Mouse (Mus musculus): ENCODE data around the gene Map3k14. TPM values are rescaled to one million over a fixed set of nuclear protein-coding genes. Genes with fewer than 3 reads are reported as not detected.

Map3k14 gene
- polyA plus RNA-seq, 1 experiment = 8.6 TPM

- H3K27ac ChIP-seq (ENCODE audit: insufficient read depth, low read depth, low read length) = no peak overlapping the region
- H3K4me1 ChIP-seq (ENCODE audit: control insufficient read depth, insufficient read depth, low read length) = peaks cover 11% of the 10 kb centered on the region
- no peaks in the 10 kb centered on the region for H3K27me3 ChIP-seq (replicated peaks; ENCODE audit: control insufficient read depth, insufficient read depth, low read length)
- 44% methylated on average over 16 of the region's 16 CpGs for WGBS
- no peaks in the 10 kb centered on the region for H3K36me3 ChIP-seq (ENCODE audit: control insufficient read depth, insufficient read depth, low read length)
- no peak for TF ChIP-seq POLR2A (IDR thresholded peaks at IDR 0.05; ENCODE audit: low read depth, low read length)
- no peak for TF ChIP-seq CTCF (conservative IDR thresholded peaks at IDR 0.05; ENCODE audit: insufficient read depth, insufficient read length, low read depth, low read length)
- no peak overlapping the region for H3K4me3 ChIP-seq (ENCODE audit: insufficient read depth, low read depth, low read length)
- DNase-seq = peak; percentile 28
Observed at GRCm38 (mm10) chr11:103288291-103288963, 21.2 kb upstream of the Map3k14 start.

- Histone ChIP-seq H3K4me1 (ENCODE audit: control insufficient read depth, insufficient read depth, low read length) (0 out of 2 replicates have a peak, but pooled peaks cover 3% of the 10 kb centered on the region), H3K4me3 (ENCODE audit: insufficient read depth, low read depth, low read length) (no peak overlapping the region), H3K36me3 (ENCODE audit: control insufficient read depth, insufficient read depth, low read length) (no peaks in the 10 kb centered on the region), H3K27ac (ENCODE audit: insufficient read depth, low read depth, low read length) (no peak overlapping the region), H3K27me3 (replicated peaks; ENCODE audit: control insufficient read depth, insufficient read depth, low read length) (no peaks in the 10 kb centered on the region)
- 98% methylated on average over 5 of the region's 5 CpGs for WGBS
- DNase-seq = no peak
- no peak for TF ChIP-seq CTCF (conservative IDR thresholded peaks at IDR 0.05; ENCODE audit: insufficient read depth, insufficient read length, low read depth, low read length)
- no peak for TF ChIP-seq POLR2A (IDR thresholded peaks at IDR 0.05; ENCODE audit: low read depth, low read length)
Observed at GRCm38 (mm10) chr11:103286910-103287309, 19.6 kb upstream of the Map3k14 start.

- DNase-seq = peak; percentile 68
- no peak overlapping the region for H3K4me3 ChIP-seq (ENCODE audit: insufficient read depth, low read depth, low read length)
- TF ChIP-seq CTCF (conservative IDR thresholded peaks at IDR 0.05; ENCODE audit: insufficient read depth, insufficient read length, low read depth, low read length) (no peak), POLR2A (IDR thresholded peaks at IDR 0.05; ENCODE audit: low read depth, low read length) (no peak)
- no peaks in the 10 kb centered on the region for H3K36me3 ChIP-seq (ENCODE audit: control insufficient read depth, insufficient read depth, low read length)
- WGBS = 34% methylated on average over 6 of the region's 6 CpGs
- 0 out of 2 replicates have a peak, but pooled peaks cover 3% of the 10 kb centered on the region for H3K4me1 ChIP-seq (ENCODE audit: control insufficient read depth, insufficient read depth, low read length)
- no peaks in the 10 kb centered on the region for H3K27me3 ChIP-seq (replicated peaks; ENCODE audit: control insufficient read depth, insufficient read depth, low read length)
- H3K27ac ChIP-seq (ENCODE audit: insufficient read depth, low read depth, low read length) = peak overlapping the region; percentile 8
Observed at GRCm38 (mm10) chr11:103285951-103286350, 18.7 kb upstream of the Map3k14 start.

- WGBS = 82% methylated on average over 10 of the region's 10 CpGs
- H3K36me3 ChIP-seq (ENCODE audit: control insufficient read depth, insufficient read depth, low read length) = no peaks in the 10 kb centered on the region
- DNase-seq = no peak
- no peak overlapping the region for H3K4me3 ChIP-seq (ENCODE audit: insufficient read depth, low read depth, low read length)
- H3K27me3 ChIP-seq (replicated peaks; ENCODE audit: control insufficient read depth, insufficient read depth, low read length) = no peaks in the 10 kb centered on the region
- no peak for TF ChIP-seq CTCF (conservative IDR thresholded peaks at IDR 0.05; ENCODE audit: insufficient read depth, insufficient read length, low read depth, low read length)
- no peak for TF ChIP-seq POLR2A (IDR thresholded peaks at IDR 0.05; ENCODE audit: low read depth, low read length)
- no peak overlapping the region for H3K27ac ChIP-seq (ENCODE audit: insufficient read depth, low read depth, low read length)
- H3K4me1 ChIP-seq (ENCODE audit: control insufficient read depth, insufficient read depth, low read length) = 0 out of 2 replicates have a peak, but pooled peaks cover 3% of the 10 kb centered on the region
Observed at GRCm38 (mm10) chr11:103285276-103285675, 18.0 kb upstream of the Map3k14 start.

GRCm38 (mm10) chr11:103281784-103282183 is 14.5 kb upstream of the Map3k14 start:
- Histone ChIP-seq H3K27ac (ENCODE audit: insufficient read depth, low read depth, low read length) (no peak overlapping the region), H3K4me3 (ENCODE audit: insufficient read depth, low read depth, low read length) (no peak overlapping the region), H3K27me3 (replicated peaks; ENCODE audit: control insufficient read depth, insufficient read depth, low read length) (no peaks in the 10 kb centered on the region), H3K36me3 (ENCODE audit: control insufficient read depth, insufficient read depth, low read length) (no peaks in the 10 kb centered on the region), H3K4me1 (ENCODE audit: control insufficient read depth, insufficient read depth, low read length) (0 out of 2 replicates have a peak, but pooled peaks cover 3% of the 10 kb centered on the region)
- DNase-seq = peak; percentile 37
- TF ChIP-seq CTCF (conservative IDR thresholded peaks at IDR 0.05; ENCODE audit: insufficient read depth, insufficient read length, low read depth, low read length) (no peak), POLR2A (IDR thresholded peaks at IDR 0.05; ENCODE audit: low read depth, low read length) (no peak)
- WGBS = 45% methylated on average over 7 of the region's 7 CpGs

GRCm38 (mm10) chr11:103276450-103276849 is 9.2 kb upstream of the Map3k14 start:
- TF ChIP-seq POLR2A (IDR thresholded peaks at IDR 0.05; ENCODE audit: low read depth, low read length) (no peak), CTCF (conservative IDR thresholded peaks at IDR 0.05; ENCODE audit: insufficient read depth, insufficient read length, low read depth, low read length) (no peak)
- Histone ChIP-seq H3K27me3 (replicated peaks; ENCODE audit: control insufficient read depth, insufficient read depth, low read length) (no peaks in the 10 kb centered on the region), H3K36me3 (ENCODE audit: control insufficient read depth, insufficient read depth, low read length) (no peaks in the 10 kb centered on the region), H3K4me3 (ENCODE audit: insufficient read depth, low read depth, low read length) (no peak overlapping the region), H3K4me1 (ENCODE audit: control insufficient read depth, insufficient read depth, low read length) (no peaks in the 10 kb centered on the region; the same call in 1 of the 2 replicates), H3K27ac (ENCODE audit: insufficient read depth, low read depth, low read length) (no peak overlapping the region)
- 94% methylated on average over 8 of the region's 8 CpGs for WGBS
- no peak for DNase-seq

GRCm38 (mm10) chr11:103272888-103273287 is 5.6 kb upstream of the Map3k14 start:
- peaks cover 1% of the 10 kb centered on the region; the same call in 1 of the 2 replicates for H3K4me1 ChIP-seq (ENCODE audit: control insufficient read depth, insufficient read depth, low read length)
- no peaks in the 10 kb centered on the region for H3K27me3 ChIP-seq (replicated peaks; ENCODE audit: control insufficient read depth, insufficient read depth, low read length)
- H3K36me3 ChIP-seq (ENCODE audit: control insufficient read depth, insufficient read depth, low read length) = no peaks in the 10 kb centered on the region
- H3K27ac ChIP-seq (ENCODE audit: insufficient read depth, low read depth, low read length) = no peak overlapping the region
- WGBS = 68% methylated on average over 3 of the region's 3 CpGs
- no peak for TF ChIP-seq POLR2A (IDR thresholded peaks at IDR 0.05; ENCODE audit: low read depth, low read length)
- TF ChIP-seq CTCF (conservative IDR thresholded peaks at IDR 0.05; ENCODE audit: insufficient read depth, insufficient read length, low read depth, low read length) = no peak
- H3K4me3 ChIP-seq (ENCODE audit: insufficient read depth, low read depth, low read length) = no peak overlapping the region
- peak; percentile 57 for DNase-seq

All from kidney, adult 2 months (tissue).